Mouse (Mus musculus) E14TG2a.4 (cell line): ENCODE data around the gene Arhgef10l.

Source experiments
- CTCF ChIP-seq: conservative IDR thresholded peaks from 2 replicates; pipeline ENCODE4 v1.5.1; 2014; ENCODE audit warnings: low read length
- NANOG ChIP-seq: IDR thresholded peaks from 2 replicates; pipeline ENCODE4 v1.6.1; 2014; ENCODE audit warnings: borderline replicate concordance, low read length, mixed read lengths
- POU5F1 ChIP-seq: IDR thresholded peaks from 2 replicates; pipeline ENCODE4 v1.6.1; 2014; ENCODE audit warnings: low read length, borderline replicate concordance

GRCm38 (mm10) chr4:140709111-140709510, 43.3 kb upstream of the Arhgef10l start:
- no peak for TF ChIP-seq CTCF
- TF ChIP-seq NANOG: no peak
- no peak for TF ChIP-seq POU5F1
